Mouse (Mus musculus) spleen, postnatal 10 days (tissue): ENCODE results near the gene Fbxw19.
"Not testable (repeated sequence)": the region's sequence is repeated elsewhere in the genome, so short reads cannot be mapped to it uniquely, and the experiment has no call there.

ENCODE experiments used
- DNase-seq, 2 experiments: peaks; one replicate each; pipeline ENCODE4 v3.0.0; 2021 to 2022; ENCODE audit warnings: low spot score in 2 of 2

Fbxw19 gene

DNA sequence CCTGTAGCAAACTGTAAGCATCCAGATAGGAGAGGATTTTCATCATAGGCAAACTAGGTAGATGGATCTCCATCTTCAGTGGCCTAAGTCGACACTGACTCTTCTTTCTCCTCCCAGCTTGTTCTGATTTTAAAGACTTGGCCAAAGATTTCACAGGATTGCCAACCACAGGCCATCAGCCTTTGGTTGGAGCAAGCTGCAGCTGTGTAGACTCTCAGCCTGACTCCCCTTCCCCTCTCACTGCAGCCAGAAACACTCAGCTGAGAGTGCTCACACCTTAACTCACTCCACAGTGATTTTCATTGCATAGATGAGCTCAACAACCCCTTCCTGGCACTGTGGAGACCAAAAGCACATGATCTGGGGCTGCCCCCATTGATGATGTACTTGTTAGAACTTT is at the start of gene Fbxw19:
Gene Fbxw19 (minus strand): TSS at position 101 of the 400 bp plus-strand sequence.
- DNase-seq: not testable (repeated sequence)

DNA sequence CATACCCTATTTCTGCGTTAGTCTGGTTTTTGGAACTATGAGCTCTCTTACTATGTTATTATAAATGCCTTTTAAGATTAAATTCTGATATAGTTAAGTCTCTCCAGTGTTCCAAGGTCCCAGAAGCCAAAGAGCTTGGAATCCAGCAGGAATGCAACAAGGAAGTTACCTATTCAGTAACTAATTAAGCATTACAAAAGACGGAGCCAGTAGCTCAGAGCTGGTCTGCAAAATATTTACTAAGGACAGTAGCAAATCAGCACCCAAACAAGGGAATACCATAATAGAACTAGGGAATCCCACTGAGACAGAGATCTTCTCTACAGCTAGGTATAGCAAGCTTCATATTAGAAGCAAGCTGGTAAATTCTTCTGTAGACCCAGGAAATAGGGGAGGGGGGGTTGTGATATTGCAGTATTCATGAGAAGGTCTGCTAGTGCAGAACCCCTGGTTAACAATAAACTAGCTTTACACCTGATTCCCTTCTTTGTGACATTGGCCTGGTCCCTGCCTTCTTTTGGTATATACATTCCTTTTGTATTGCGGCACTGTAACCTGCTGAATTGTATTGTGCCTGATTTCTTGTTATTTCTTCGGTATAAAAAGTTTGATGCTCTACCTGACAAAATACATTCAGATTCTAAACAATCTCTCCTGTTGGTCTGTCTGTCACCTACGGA is 27.9 kb upstream of the Fbxw19 start:
- DNase-seq: no peak

DNA sequence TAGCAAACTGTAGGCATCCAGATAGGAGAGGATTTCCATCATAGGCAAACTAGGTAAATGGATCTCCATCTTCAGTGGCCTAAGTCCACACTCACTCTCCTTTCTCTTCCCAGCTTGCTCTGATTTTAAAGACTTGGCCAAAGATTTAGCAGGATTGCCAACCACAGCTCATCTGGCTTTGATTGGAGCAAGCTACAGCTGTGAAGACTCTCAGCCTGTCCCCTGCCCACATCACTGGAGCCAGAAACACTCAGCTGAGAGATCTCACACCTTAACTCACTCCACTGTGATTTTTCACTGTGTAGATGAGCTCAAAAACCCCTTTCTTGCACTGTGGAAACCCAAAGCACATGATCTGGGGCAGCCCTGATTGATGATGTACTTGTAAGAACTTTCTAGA is 46.6 kb downstream of the Fbxw19 start, which contains the start of gene Fbxw16:
Gene Fbxw16 (minus strand): TSS at position 101 of the 400 bp plus-strand sequence.
- no peak for DNase-seq

DNA sequence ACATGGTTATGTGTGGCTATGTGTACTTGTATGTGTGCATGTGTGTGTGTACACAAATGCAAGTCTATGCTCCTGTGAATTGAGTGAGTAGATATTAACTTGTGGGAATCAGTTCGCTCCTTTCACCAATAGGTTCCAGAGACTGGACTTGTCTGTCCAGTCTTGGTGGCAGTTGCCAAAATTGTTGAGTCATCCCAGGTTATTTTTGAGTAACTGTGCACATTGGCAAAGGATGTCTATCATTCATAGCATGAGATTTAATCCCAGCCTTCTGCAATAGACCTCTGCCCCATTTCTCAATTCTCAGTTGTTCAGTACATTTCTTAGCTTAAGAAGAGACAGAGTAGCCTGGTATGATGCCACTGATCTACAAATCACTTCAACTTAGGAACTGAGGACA is 62.7 kb downstream of the Fbxw19 start:
- DNase-seq: no peak
